Mouse (Mus musculus) embryonic fibroblast, embryonic 13.5 days (primary cell): ENCODE data around the gene Ywhag.

Experiments
- CTCF ChIP-seq: IDR thresholded peaks from 2 replicates; pipeline ENCODE4 v1.5.1; 2011; ENCODE audit warnings: mild to moderate bottlenecking, control low read depth, low read length, moderate library complexity, borderline replicate concordance; ENCODE audit not compliant: insufficient read depth
- POLR2A ChIP-seq: IDR thresholded peaks from 2 replicates; pipeline ENCODE4 v1.6.1; 2011; ENCODE audit warnings: low read depth, mild to moderate bottlenecking, control low read depth, low read length, moderate library complexity

DNA sequence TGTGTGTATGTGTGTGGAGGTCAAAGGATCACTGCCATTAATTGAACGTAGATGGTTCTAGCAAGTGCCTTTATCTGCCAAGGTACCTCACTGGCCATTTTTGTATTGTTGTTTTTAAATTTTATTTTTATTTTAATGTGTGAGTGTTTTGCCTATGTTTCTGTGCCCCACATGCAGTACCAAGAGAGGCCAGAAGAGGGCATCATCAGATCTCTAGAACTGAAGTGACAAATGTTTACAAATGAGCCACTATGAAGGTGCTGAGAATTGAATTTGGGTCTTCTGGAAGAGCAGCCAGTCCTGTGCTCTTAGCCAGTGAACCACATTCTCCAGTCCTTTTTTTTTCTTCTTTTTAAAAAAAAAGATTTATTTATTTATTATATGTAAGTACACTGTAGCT, 34.4 kb upstream of the Ywhag start:
- TF ChIP-seq CTCF (no peak), POLR2A (no peak)
